Mouse (Mus musculus) myocyte (in vitro differentiated cells): ENCODE measurements at regions not wholly inside any gene's neighbourhood (a gene's known extent, or its start where the extent isn't known, plus 50 kb on each side); places are given as distances from the start of the nearest gene placed in this dataset.
"Not testable (repeated sequence)": the region's sequence is repeated elsewhere in the genome, so short reads cannot be mapped to it uniquely, and the experiment has no call there.

Source experiments
- E2F4 ChIP-seq: IDR thresholded peaks from one replicate; pipeline ENCODE4 v1.6.1; 2011; ENCODE audit warnings: mild to moderate bottlenecking, control low read depth, moderate library complexity; ENCODE audit not compliant: insufficient read depth
- MAX ChIP-seq: IDR thresholded peaks from one replicate; pipeline ENCODE4 v1.6.1; 2011; ENCODE audit warnings: low read depth, mild to moderate bottlenecking, control low read depth
- MYOG ChIP-seq, 3 experiments: IDR thresholded peaks; one replicate each; pipeline ENCODE4 v1.6.1; 2011; ENCODE audit warnings: control low read depth in 2 of 3, low read depth in 2 of 3, mild to moderate bottlenecking in 2 of 3; ENCODE audit not compliant: insufficient read length in 2 of 3, control insufficient read depth in 1 of 3, insufficient read depth in 1 of 3
- POLR2A ChIP-seq: IDR thresholded peaks from one replicate; pipeline ENCODE4 v1.6.1; 2011; ENCODE audit warnings: low read depth, mild to moderate bottlenecking, control low read depth, moderate library complexity; ENCODE audit not compliant: insufficient read length
- POLR2AphosphoS2 ChIP-seq: IDR thresholded peaks from one replicate; pipeline ENCODE4 v1.6.1; 2011; ENCODE audit warnings: low read depth, control low read depth; ENCODE audit not compliant: insufficient read length
- SRF ChIP-seq: IDR thresholded peaks from one replicate; pipeline ENCODE4 v1.6.1; 2011; ENCODE audit warnings: low read depth; ENCODE audit not compliant: control insufficient read depth, insufficient read length
- TCF12 ChIP-seq: IDR thresholded peaks from one replicate; pipeline ENCODE4 v1.6.1; 2011; ENCODE audit warnings: mild to moderate bottlenecking, control low read depth; ENCODE audit not compliant: poor library complexity, insufficient read depth, severe bottlenecking

DNA sequence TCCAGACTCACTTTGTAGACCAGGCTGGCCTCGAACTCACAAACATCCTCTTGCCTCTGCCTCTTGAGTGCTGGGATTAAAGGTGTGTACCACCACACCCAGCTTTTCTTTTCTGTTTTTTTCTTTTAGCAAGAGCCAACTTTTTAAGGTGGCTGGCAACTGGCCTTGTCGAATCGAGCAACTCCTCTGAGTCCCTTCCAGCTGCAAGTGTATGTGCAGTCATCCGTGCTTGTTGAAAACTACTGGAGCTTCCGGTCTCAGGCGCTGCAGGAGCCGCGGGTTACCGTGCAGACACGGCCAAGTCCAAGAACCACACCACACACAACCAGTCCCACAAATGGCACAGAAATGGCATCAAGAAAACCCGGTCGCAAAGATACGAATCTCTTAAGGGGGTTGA is 537.4 kb downstream of the Zfp704 start:
- not testable (repeated sequence) for TF ChIP-seq POLR2AphosphoS2; POLR2A; MYOG (IDR thresholded peaks at IDR 0.05; ENCODE audit: control insufficient read depth in 1 of 3, insufficient read depth in 1 of 3, insufficient read length in 2 of 3, low read depth in 2 of 3); E2F4; SRF; TCF12; MAX
